Mouse (Mus musculus): Measurements from ENCODE around the gene Cd96. TPM values are rescaled to one million over a fixed set of nuclear protein-coding genes. Genes with fewer than 3 reads are reported as not detected.

Gene Cd96
- polyA plus RNA-seq, 1 experiment from 2014 or later: not detected

GRCm38 (mm10) chr16:46022958-46023491, 97.0 kb downstream of the Cd96 start:
- Histone ChIP-seq H3K4me3 (no peak overlapping the region), H3K4me2 (no peak overlapping the region), H3K36me3 (replicated peaks) (no peaks in the 10 kb centered on the region), H3K9me3 (no peaks in the 10 kb centered on the region), H3K9ac (no peak overlapping the region), H3K27me3 (replicated peaks) (no peaks in the 10 kb centered on the region), H3K27ac (no peak overlapping the region), H3K4me1 (no peaks in the 10 kb centered on the region)
- peak; percentile 55 for ATAC-seq (replicated peaks)
- WGBS: 68% methylated on average over 5 of the region's 5 CpGs

- ATAC-seq (replicated peaks): peak; percentile 94
- H3K27me3 ChIP-seq (replicated peaks): no peaks in the 10 kb centered on the region
- no peak overlapping the region for H3K27ac ChIP-seq
- no peak overlapping the region for H3K4me2 ChIP-seq
- H3K36me3 ChIP-seq (replicated peaks): no peaks in the 10 kb centered on the region
- H3K9me3 ChIP-seq: no peaks in the 10 kb centered on the region
- no peak overlapping the region for H3K9ac ChIP-seq
- H3K4me3 ChIP-seq: no peak overlapping the region
- 44% methylated on average over 5 of the region's 5 CpGs for WGBS
- no peaks in the 10 kb centered on the region for H3K4me1 ChIP-seq
Measured at GRCm38 (mm10) chr16:46022189-46022928, 97.7 kb downstream of the Cd96 start.

GRCm38 (mm10) chr16:46021302-46021701, 98.7 kb downstream of the Cd96 start:
- 84% methylated on average over 2 of the region's 2 CpGs for WGBS
- no peaks in the 10 kb centered on the region for H3K27me3 ChIP-seq (replicated peaks)

GRCm38 (mm10) chr16:46020396-46020795, 99.7 kb downstream of the Cd96 start:
- H3K4me3 ChIP-seq: no peak overlapping the region
- no peaks in the 10 kb centered on the region for H3K9me3 ChIP-seq
- no peaks in the 10 kb centered on the region for H3K27me3 ChIP-seq (replicated peaks)
- no peak overlapping the region for H3K27ac ChIP-seq
- no peak overlapping the region for H3K9ac ChIP-seq
- no peak for ATAC-seq (replicated peaks)
- H3K4me2 ChIP-seq: no peak overlapping the region
- no peaks in the 10 kb centered on the region for H3K36me3 ChIP-seq (replicated peaks)
- H3K4me1 ChIP-seq: no peaks in the 10 kb centered on the region
- 87% methylated on average over 2 of the region's 2 CpGs for WGBS

More at GRCm38 (mm10) chr16:46021302-46021701, 98.7 kb downstream of the Cd96 start:
- Histone ChIP-seq H3K27ac (no peak overlapping the region), H3K4me3 (no peak overlapping the region), H3K9me3 (no peaks in the 10 kb centered on the region), H3K4me1 (no peaks in the 10 kb centered on the region), H3K36me3 (replicated peaks) (no peaks in the 10 kb centered on the region), H3K4me2 (no peak overlapping the region), H3K9ac (no peak overlapping the region)
- ATAC-seq (replicated peaks): no peak

GRCm38 (mm10) chr16:46019799-46020198, 100.3 kb downstream of the Cd96 start:
- H3K9ac ChIP-seq: no peak overlapping the region
- H3K27ac ChIP-seq: no peak overlapping the region
- 87% methylated on average over 4 of the region's 4 CpGs for WGBS
- no peak overlapping the region for H3K4me2 ChIP-seq
- no peaks in the 10 kb centered on the region for H3K27me3 ChIP-seq (replicated peaks)
- no peak for ATAC-seq (replicated peaks)
- H3K9me3 ChIP-seq: no peaks in the 10 kb centered on the region
- no peaks in the 10 kb centered on the region for H3K4me1 ChIP-seq
- H3K4me3 ChIP-seq: no peak overlapping the region
- no peaks in the 10 kb centered on the region for H3K36me3 ChIP-seq (replicated peaks)

- H3K27ac ChIP-seq: no peak overlapping the region
- no peaks in the 10 kb centered on the region for H3K27me3 ChIP-seq (replicated peaks)
- no peaks in the 10 kb centered on the region for H3K4me1 ChIP-seq
- no peak overlapping the region for H3K4me2 ChIP-seq
- no peaks in the 10 kb centered on the region for H3K36me3 ChIP-seq (replicated peaks)
- no peak overlapping the region for H3K9ac ChIP-seq
- WGBS: 70% methylated on average over 1 of the region's 1 CpGs
- no peak for ATAC-seq (replicated peaks)
- H3K4me3 ChIP-seq: no peak overlapping the region
- H3K9me3 ChIP-seq: no peaks in the 10 kb centered on the region
Measured at GRCm38 (mm10) chr16:46019359-46019758, 100.7 kb downstream of the Cd96 start.

GRCm38 (mm10) chr16:46011696-46012095, 108.4 kb downstream of the Cd96 start:
- ATAC-seq (replicated peaks): no peak
- Histone ChIP-seq H3K4me3 (no peak overlapping the region), H3K4me1 (peaks cover 19% of the 10 kb centered on the region), H3K9ac (no peak overlapping the region), H3K9me3 (no peaks in the 10 kb centered on the region), H3K36me3 (replicated peaks) (no peaks in the 10 kb centered on the region), H3K27me3 (replicated peaks) (no peaks in the 10 kb centered on the region), H3K4me2 (no peak overlapping the region), H3K27ac (no peak overlapping the region)
- 88% methylated on average over 1 of the region's 1 CpGs for WGBS

- no peaks in the 10 kb centered on the region for H3K27me3 ChIP-seq (replicated peaks)
- H3K36me3 ChIP-seq (replicated peaks): no peaks in the 10 kb centered on the region
- H3K4me2 ChIP-seq: peak overlapping the region; percentile 81
- H3K27ac ChIP-seq: peak overlapping the region; percentile 81
- peaks cover 19% of the 10 kb centered on the region for H3K4me1 ChIP-seq
- ATAC-seq (replicated peaks): peak; percentile 27
- peak overlapping the region; percentile 71 for H3K9ac ChIP-seq
- no peaks in the 10 kb centered on the region for H3K9me3 ChIP-seq
- WGBS: 9% methylated on average over 5 of the region's 5 CpGs
- H3K4me3 ChIP-seq: peak overlapping the region; percentile 89
Measured at GRCm38 (mm10) chr16:46010906-46011220, 109.2 kb downstream of the Cd96 start.

GRCm38 (mm10) chr16:46010153-46010905, 109.7 kb downstream of the Cd96 start, which contains the start of gene Plcxd2:
TSS of gene Plcxd2 (minus strand) at chr16:46010218.
- peak within 1 kb of the TSS; percentile 81 for H3K27ac ChIP-seq
- no peaks in the 10 kb centered on the region for H3K27me3 ChIP-seq (replicated peaks)
- H3K4me2 ChIP-seq: peak within 1 kb of the TSS; percentile 81
- peaks cover 19% of the 10 kb centered on the region for H3K4me1 ChIP-seq
- under 1% methylated on average over 39 of the region's 39 CpGs for WGBS
- H3K36me3 ChIP-seq (replicated peaks): no peaks in the 10 kb centered on the region
- H3K4me3 ChIP-seq: peak within 1 kb of the TSS; percentile 89
- H3K9me3 ChIP-seq: no peaks in the 10 kb centered on the region
- ATAC-seq (replicated peaks): peak; percentile 99
- H3K9ac ChIP-seq: peak within 1 kb of the TSS; percentile 71

- H3K9ac ChIP-seq: peak overlapping the region; percentile 71
- peak; percentile 57 for ATAC-seq (replicated peaks)
- 0% methylated on average over 13 of the region's 13 CpGs for WGBS
- peak overlapping the region; percentile 81 for H3K4me2 ChIP-seq
- peaks cover 19% of the 10 kb centered on the region for H3K4me1 ChIP-seq
- no peaks in the 10 kb centered on the region for H3K36me3 ChIP-seq (replicated peaks)
- no peaks in the 10 kb centered on the region for H3K27me3 ChIP-seq (replicated peaks)
- H3K4me3 ChIP-seq: peak overlapping the region; percentile 89
- peak overlapping the region; percentile 81 for H3K27ac ChIP-seq
- H3K9me3 ChIP-seq: no peaks in the 10 kb centered on the region
Measured at GRCm38 (mm10) chr16:46009717-46010116, 110.3 kb downstream of the Cd96 start.

GRCm38 (mm10) chr16:46008766-46009165, 111.3 kb downstream of the Cd96 start:
- ATAC-seq (replicated peaks): no peak
- peak overlapping the region; percentile 81 for H3K4me2 ChIP-seq
- no peaks in the 10 kb centered on the region for H3K36me3 ChIP-seq (replicated peaks)
- peak overlapping the region; percentile 71; the same call in 1 of the 2 replicates for H3K9ac ChIP-seq
- H3K27me3 ChIP-seq (replicated peaks): no peaks in the 10 kb centered on the region
- H3K4me1 ChIP-seq: peaks cover 19% of the 10 kb centered on the region
- no peak overlapping the region for H3K27ac ChIP-seq
- peak overlapping the region; percentile 89 for H3K4me3 ChIP-seq
- H3K9me3 ChIP-seq: no peaks in the 10 kb centered on the region
- 64% methylated on average over 3 of the region's 3 CpGs for WGBS

GRCm38 (mm10) chr16:46008036-46008605, 111.9 kb downstream of the Cd96 start:
- no peaks in the 10 kb centered on the region for H3K27me3 ChIP-seq (replicated peaks)
- peak overlapping the region; percentile 89; the same call in 1 of the 2 replicates for H3K4me3 ChIP-seq
- ATAC-seq (replicated peaks): no peak
- H3K4me2 ChIP-seq: peak overlapping the region; percentile 81
- WGBS: 79% methylated on average over 5 of the region's 5 CpGs
- H3K36me3 ChIP-seq (replicated peaks): no peaks in the 10 kb centered on the region
- H3K27ac ChIP-seq: no peak overlapping the region
- H3K4me1 ChIP-seq: peaks cover 19% of the 10 kb centered on the region
- no peaks in the 10 kb centered on the region for H3K9me3 ChIP-seq
- H3K9ac ChIP-seq: no peak overlapping the region

Data from midbrain, embryonic 15.5 days (tissue).